Mouse (Mus musculus): Measurements from ENCODE around the gene Tat. TPM values are rescaled to one million over a fixed set of nuclear protein-coding genes. Genes with fewer than 3 reads are reported as not detected.

The Tat gene
- polyA plus RNA-seq, 1 experiment from 2014 or later, result 108 TPM

DNA sequence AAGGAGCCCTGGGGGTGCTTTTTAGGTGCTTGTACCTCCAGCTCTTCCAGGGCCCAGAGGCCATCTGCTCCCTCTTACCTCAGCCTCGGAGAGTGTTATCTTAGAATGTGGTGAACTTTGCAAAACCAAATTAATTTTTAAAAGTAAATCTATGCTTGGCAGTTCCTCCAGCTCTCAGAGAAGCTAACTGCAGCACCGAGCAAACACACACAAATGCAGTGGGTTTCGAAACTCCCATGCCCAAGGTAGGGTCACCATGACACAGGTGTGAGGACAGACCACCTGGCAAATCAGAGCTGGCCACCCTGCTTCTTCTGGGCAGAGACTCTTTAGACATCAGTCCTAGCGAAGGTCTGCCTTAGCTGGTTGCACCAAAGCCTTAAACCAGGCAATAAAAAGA, 17.3 kb upstream of the Tat start:
- DNase-seq, result no peak
- Histone ChIP-seq H3K4me3 (ENCODE audit: low read depth, low read length) (no peak overlapping the region), H3K9ac (replicated peaks) (no peak overlapping the region), H3K4me2 (ENCODE audit: low read depth, low read length) (no peak overlapping the region), H3K36me3 (replicated peaks; ENCODE audit: insufficient read depth, low read length) (no peaks in the 10 kb centered on the region), H3K9me3 (ENCODE audit: low read length) (peaks cover 4% of the 10 kb centered on the region; the same call in 1 of the 2 replicates), H3K27ac (ENCODE audit: low read depth) (no peak overlapping the region), H3K4me1 (ENCODE audit: insufficient read depth) (no peaks in the 10 kb centered on the region), H3K27me3 (ENCODE audit: insufficient read depth, low read length) (peaks cover 11% of the 10 kb centered on the region; the same call in 1 of the 2 replicates)
- no peak for ATAC-seq
- no peak for TF ChIP-seq CTCF (IDR thresholded peaks at IDR 0.05; ENCODE audit: low read depth)
- no peak for TF ChIP-seq EP300 (IDR thresholded peaks at IDR 0.05; ENCODE audit: low read depth)
- WGBS (ENCODE audit: insufficient replicate concordance), result 64% methylated on average over 4 of the region's 4 CpGs

DNA sequence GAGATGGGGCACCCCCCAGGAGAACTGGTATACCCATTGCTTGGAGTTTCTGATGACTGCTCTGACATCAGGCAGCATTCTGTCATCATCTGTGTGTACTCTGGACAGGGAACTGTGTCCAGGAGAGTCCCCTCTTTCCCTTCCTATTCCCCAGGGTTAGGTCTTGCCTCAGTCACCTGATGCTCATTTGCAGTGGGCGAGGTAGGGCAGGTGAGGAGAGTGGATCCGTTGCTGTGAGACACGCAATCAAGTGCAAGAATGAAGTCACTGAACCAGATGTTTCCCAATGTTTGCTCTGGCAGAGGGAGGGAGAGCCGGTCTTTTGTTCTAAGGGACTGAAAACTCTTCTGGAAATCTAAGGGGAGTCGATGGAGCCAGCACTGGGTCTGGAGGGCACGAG, 10.9 kb upstream of the Tat start:
- WGBS (ENCODE audit: insufficient replicate concordance), result 50% methylated on average over 6 of the region's 6 CpGs
- TF ChIP-seq EP300 (IDR thresholded peaks at IDR 0.05; ENCODE audit: low read depth) (0 out of 2 replicates have a peak, but pooled peaks have one; percentile 60), CTCF (IDR thresholded peaks at IDR 0.05; ENCODE audit: low read depth) (no peak)
- Histone ChIP-seq H3K27me3 (ENCODE audit: insufficient read depth, low read length) (no peaks in the 10 kb centered on the region), H3K9ac (replicated peaks) (no peak overlapping the region), H3K4me2 (ENCODE audit: low read depth, low read length) (no peak overlapping the region), H3K4me1 (ENCODE audit: insufficient read depth) (peaks cover 7% of the 10 kb centered on the region), H3K27ac (ENCODE audit: low read depth) (peak overlapping the region; percentile 81), H3K36me3 (replicated peaks; ENCODE audit: insufficient read depth, low read length) (no peaks in the 10 kb centered on the region), H3K9me3 (ENCODE audit: low read length) (peaks cover 4% of the 10 kb centered on the region; the same call in 1 of the 2 replicates), H3K4me3 (ENCODE audit: low read depth, low read length) (no peak overlapping the region)
- ATAC-seq (peak; percentile 96), DNase-seq (peak; percentile 55)

DNA sequence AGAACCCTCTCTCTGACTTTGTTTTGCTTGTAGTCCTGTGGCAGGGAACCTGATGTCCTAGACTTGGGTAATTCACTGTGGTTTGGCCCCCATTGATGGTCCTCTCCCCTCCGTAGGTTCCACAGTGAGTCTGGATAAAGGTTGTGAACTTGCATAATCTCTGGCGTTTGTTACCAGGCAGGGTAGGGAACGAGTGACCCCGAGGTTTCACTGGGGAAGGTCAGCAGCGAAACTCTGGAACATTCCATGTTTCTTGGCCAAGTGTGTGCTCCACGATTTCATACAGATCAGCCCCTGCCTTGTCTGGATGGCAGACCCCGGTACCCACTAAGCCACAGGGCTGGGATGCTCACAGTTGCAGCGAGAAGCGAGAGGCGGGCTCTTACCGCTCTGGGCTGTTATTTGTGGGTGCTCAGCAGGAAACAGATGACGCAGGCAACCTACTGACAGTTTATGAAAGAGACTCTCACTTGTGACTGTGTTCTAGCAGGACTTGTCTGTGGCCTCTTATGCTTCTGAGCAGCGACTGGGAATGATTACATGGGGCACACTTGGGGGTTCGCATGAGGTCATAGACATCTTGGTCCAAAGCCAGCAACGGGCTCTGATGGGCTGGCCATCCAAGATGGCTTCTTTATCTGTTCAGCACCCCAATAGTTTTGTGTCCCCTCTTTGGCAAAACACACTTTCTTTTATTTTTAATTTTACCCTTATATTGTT, 7.7 kb upstream of the Tat start:
- no peak overlapping the region for H3K9ac ChIP-seq (replicated peaks)
- no peak for ATAC-seq
- H3K27ac ChIP-seq (ENCODE audit: low read depth), result peak overlapping the region; percentile 70
- H3K4me1 ChIP-seq (ENCODE audit: insufficient read depth), result peaks cover 10% of the 10 kb centered on the region
- WGBS (ENCODE audit: insufficient replicate concordance), result 53% methylated on average over 15 of the region's 15 CpGs
- TF ChIP-seq CTCF (IDR thresholded peaks at IDR 0.05; ENCODE audit: low read depth) (no peak), EP300 (IDR thresholded peaks at IDR 0.05; ENCODE audit: low read depth) (no peak)
- no peaks in the 10 kb centered on the region for H3K36me3 ChIP-seq (replicated peaks; ENCODE audit: insufficient read depth, low read length)
- no peaks in the 10 kb centered on the region for H3K9me3 ChIP-seq (ENCODE audit: low read length)
- DNase-seq, result no peak
- no peak overlapping the region for H3K4me3 ChIP-seq (ENCODE audit: low read depth, low read length)
- no peak overlapping the region for H3K4me2 ChIP-seq (ENCODE audit: low read depth, low read length)
- H3K27me3 ChIP-seq (ENCODE audit: insufficient read depth, low read length), result no peaks in the 10 kb centered on the region

DNA sequence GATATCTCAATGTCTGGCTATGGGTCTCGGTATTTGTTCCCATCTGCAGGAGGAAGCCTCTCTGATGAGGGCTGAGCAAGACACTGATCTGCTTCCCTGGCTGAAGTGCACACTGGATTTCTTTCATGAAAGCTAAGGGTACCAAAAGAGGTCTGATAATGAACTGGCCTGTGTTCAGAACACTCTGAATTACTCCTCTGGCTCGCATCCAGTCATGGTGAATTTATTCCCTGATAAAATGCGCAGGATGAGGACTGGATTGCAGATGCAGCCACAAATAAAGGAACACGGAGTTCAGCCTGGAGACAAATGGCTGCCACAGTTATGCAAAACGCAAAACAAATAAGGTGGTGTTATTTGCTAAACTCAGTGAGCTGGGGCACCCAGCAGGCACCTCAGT, 6.3 kb upstream of the Tat start:
- no peak for DNase-seq
- WGBS (ENCODE audit: insufficient replicate concordance), result 42% methylated on average over 5 of the region's 5 CpGs

DNA sequence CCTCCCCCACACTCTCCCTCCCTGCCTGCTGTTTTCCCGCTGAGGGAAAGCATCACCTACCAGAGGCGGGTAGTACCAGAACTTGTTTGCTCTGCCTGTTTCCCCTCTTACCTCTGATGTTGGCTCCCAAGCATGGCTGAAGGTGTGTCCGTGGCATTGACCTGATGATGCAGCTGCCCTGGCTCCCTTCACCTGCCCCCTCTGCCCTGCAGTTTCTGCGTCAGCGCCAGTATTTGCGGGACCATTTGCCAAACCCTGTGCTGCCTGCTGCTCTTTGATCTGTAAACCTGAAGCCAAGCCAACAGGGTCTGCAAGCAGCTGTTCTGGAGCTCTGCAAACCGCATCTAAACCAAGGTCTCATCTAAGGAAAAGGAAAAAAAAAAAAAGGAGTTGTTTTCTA, 3.9 kb upstream of the Tat start:
- Histone ChIP-seq H3K4me1 (ENCODE audit: insufficient read depth) (peaks cover 12% of the 10 kb centered on the region), H3K27ac (ENCODE audit: low read depth) (peak overlapping the region; percentile 89), H3K9ac (replicated peaks) (no peak overlapping the region), H3K9me3 (ENCODE audit: low read length) (no peaks in the 10 kb centered on the region), H3K4me2 (ENCODE audit: low read depth, low read length) (peak overlapping the region; percentile 34), H3K4me3 (ENCODE audit: low read depth, low read length) (no peak overlapping the region), H3K36me3 (replicated peaks; ENCODE audit: insufficient read depth, low read length) (no peaks in the 10 kb centered on the region), H3K27me3 (ENCODE audit: insufficient read depth, low read length) (no peaks in the 10 kb centered on the region)
- WGBS (ENCODE audit: insufficient replicate concordance), result 43% methylated on average over 7 of the region's 7 CpGs
- peak; percentile 77 for DNase-seq
- TF ChIP-seq EP300 (IDR thresholded peaks at IDR 0.05; ENCODE audit: low read depth) (peak; percentile 82), CTCF (IDR thresholded peaks at IDR 0.05; ENCODE audit: low read depth) (no peak)
- peak; percentile 91 for ATAC-seq

More for the DNA sequence above, 6.3 kb upstream of the Tat start:
- H3K4me1 ChIP-seq (ENCODE audit: insufficient read depth), result peaks cover 10% of the 10 kb centered on the region
- H3K4me2 ChIP-seq (ENCODE audit: low read depth, low read length), result no peak overlapping the region
- H3K9ac ChIP-seq (replicated peaks), result no peak overlapping the region
- no peaks in the 10 kb centered on the region for H3K9me3 ChIP-seq (ENCODE audit: low read length)
- no peak for TF ChIP-seq CTCF (IDR thresholded peaks at IDR 0.05; ENCODE audit: low read depth)
- TF ChIP-seq EP300 (IDR thresholded peaks at IDR 0.05; ENCODE audit: low read depth), result no peak
- H3K36me3 ChIP-seq (replicated peaks; ENCODE audit: insufficient read depth, low read length), result no peaks in the 10 kb centered on the region
- no peak for ATAC-seq
- H3K4me3 ChIP-seq (ENCODE audit: low read depth, low read length), result no peak overlapping the region
- peak overlapping the region; percentile 84 for H3K27ac ChIP-seq (ENCODE audit: low read depth)
- H3K27me3 ChIP-seq (ENCODE audit: insufficient read depth, low read length), result no peaks in the 10 kb centered on the region

DNA sequence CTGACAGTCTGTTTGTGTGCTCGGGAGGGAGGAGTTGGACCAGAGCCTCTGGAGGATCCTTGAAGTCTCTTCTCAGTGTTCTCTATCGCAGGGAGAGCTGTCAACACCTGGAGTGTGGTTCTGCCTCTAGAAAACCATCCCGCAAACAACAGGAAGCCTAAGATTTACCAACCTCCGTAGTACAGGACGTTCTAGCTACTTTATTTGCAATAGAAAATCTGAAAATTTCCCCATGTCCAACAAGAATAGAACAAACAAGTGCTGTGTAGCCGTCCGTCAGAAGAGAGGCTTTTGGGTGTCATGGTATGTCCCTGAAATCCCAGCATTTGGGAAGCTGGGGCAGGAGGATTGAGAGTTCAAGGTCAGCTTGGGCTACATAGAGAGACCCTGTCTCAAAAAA, 2.5 kb upstream of the Tat start:
- Histone ChIP-seq H3K4me2 (ENCODE audit: low read depth, low read length) (no peak overlapping the region), H3K36me3 (replicated peaks; ENCODE audit: insufficient read depth, low read length) (no peaks in the 10 kb centered on the region), H3K27me3 (ENCODE audit: insufficient read depth, low read length) (no peaks in the 10 kb centered on the region), H3K4me3 (ENCODE audit: low read depth, low read length) (no peak overlapping the region), H3K4me1 (ENCODE audit: insufficient read depth) (peaks cover 10% of the 10 kb centered on the region), H3K9me3 (ENCODE audit: low read length) (no peaks in the 10 kb centered on the region), H3K9ac (replicated peaks) (no peak overlapping the region; the same call in 1 of the 2 replicates), H3K27ac (ENCODE audit: low read depth) (peak overlapping the region; percentile 89)
- TF ChIP-seq EP300 (IDR thresholded peaks at IDR 0.05; ENCODE audit: low read depth) (peak; percentile 92), CTCF (IDR thresholded peaks at IDR 0.05; ENCODE audit: low read depth) (no peak)
- ATAC-seq, result peak; percentile 35
- DNase-seq, result no peak
- 59% methylated on average over 7 of the region's 7 CpGs for WGBS (ENCODE audit: insufficient replicate concordance)

Data from liver, postnatal 0 days (tissue).